Mouse (Mus musculus) CH12.LX (cell line): ENCODE results near the gene Pald1.

Experiments used
- CHD2 ChIP-seq: IDR thresholded peaks from 2 replicates; pipeline ENCODE4 v1.6.1; 2011; ENCODE audit warnings: low read length, improper control_type of control experiment
- CTCF ChIP-seq, 2 experiments: IDR thresholded peaks in 1 of 2; conservative IDR thresholded peaks in 1 of 2; 2 replicates each; pipeline ENCODE4 v1.5.1; 2011 to 2012; ENCODE audit warnings: low read depth in 2 of 2, low read length in 2 of 2, improper control_type of control experiment in 1 of 2, inconsistent platforms in 1 of 2, mild to moderate bottlenecking in 1 of 2, moderate library complexity in 1 of 2
- ELF1 ChIP-seq: IDR thresholded peaks from 2 replicates; pipeline ENCODE4 v1.6.1; 2014; ENCODE audit warnings: low read depth, mild to moderate bottlenecking, inconsistent platforms, low read length, improper control_type of control experiment
- ETS1 ChIP-seq: conservative IDR thresholded peaks from 2 replicates; pipeline ENCODE4 v1.6.1; 2012; ENCODE audit warnings: low read depth, mild to moderate bottlenecking, inconsistent platforms, low read length, improper control_type of control experiment, moderate library complexity
- MAX ChIP-seq: IDR thresholded peaks from 2 replicates; pipeline ENCODE4 v1.6.1; 2011; ENCODE audit warnings: low read length, improper control_type of control experiment
- POLR2A ChIP-seq: IDR thresholded peaks from 2 replicates; pipeline ENCODE4 v1.6.1; 2011; ENCODE audit warnings: low read depth, mild to moderate bottlenecking, improper control_type of control experiment, low read length
- USF2 ChIP-seq: conservative IDR thresholded peaks from 2 replicates; pipeline ENCODE4 v1.6.1; 2011; ENCODE audit warnings: low read depth, low read length, improper control_type of control experiment

DNA sequence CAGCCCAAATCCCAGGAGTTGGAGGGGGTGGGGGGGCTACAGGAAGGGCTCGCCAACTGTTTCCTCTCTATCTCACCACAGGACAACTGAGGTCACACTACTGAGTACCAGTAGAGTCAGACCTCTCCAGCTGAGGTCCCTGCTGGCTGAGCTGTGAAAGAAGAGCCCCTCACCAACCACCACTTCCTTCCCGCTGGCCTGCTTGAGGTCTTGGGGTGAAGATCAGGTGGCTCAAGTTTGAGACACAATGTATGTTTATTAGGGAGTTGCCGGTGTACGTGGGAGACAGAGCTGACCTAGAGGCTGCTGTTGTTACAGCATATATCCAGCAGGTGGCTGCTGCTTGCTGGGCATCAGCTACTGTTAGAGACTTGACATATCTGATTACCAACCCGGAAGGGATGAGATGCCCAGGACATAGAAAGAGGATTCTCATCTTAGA is 107.6 kb downstream of the Pald1 start:
- no peak for TF ChIP-seq POLR2A
- no peak for TF ChIP-seq MAX
- peak; percentile 80 to 90 for TF ChIP-seq CTCF (conservative IDR thresholded peaks at IDR 0.05 in 1 of 2, IDR thresholded peaks at IDR 0.05 in 1 of 2; ENCODE audit: low read depth in 2 of 2, low read length in 2 of 2)
- TF ChIP-seq USF2: no peak
- no peak for TF ChIP-seq CHD2
- TF ChIP-seq ELF1: peak; percentile 93
- no peak; the same call in 1 of the 2 replicates for TF ChIP-seq ETS1
